Mouse (Mus musculus) liver, postnatal 0 days (tissue): ENCODE measurements around the gene Mgat3. TPM values are rescaled to one million over a fixed set of nuclear protein-coding genes. Genes with fewer than 3 reads are reported as not detected.

Source experiments
- ATAC-seq: fragments of 200-750 bp; cut with Nextera tagmentation; 2 replicates; pipeline ENCODE4 v1.8.0; 2017; ENCODE audit warnings: mild to moderate bottlenecking, moderate library complexity
- DNase-seq: peaks from one replicate; pipeline ENCODE4 v3.0.0-alpha.2; 2016
- H3K27ac ChIP-seq: fragments of 300-500 bp; sonication (generic); 2 replicates; pipeline ENCODE4 v1.5.1; 2014; ENCODE audit warnings: antibody characterized with exemption, moderate library complexity, mild to moderate bottlenecking, low read depth
- H3K27me3 ChIP-seq: fragments of 300-500 bp; sonication (generic); 2 replicates; pipeline ENCODE4 v1.6.1; 2014; ENCODE audit warnings: low read length, control low read depth, mixed read lengths; ENCODE audit not compliant: insufficient read depth
- H3K36me3 ChIP-seq: fragments of 300-500 bp; sonication (generic); replicated peaks from 2 replicates; pipeline ENCODE4 v1.6.1; 2014; ENCODE audit warnings: mild to moderate bottlenecking, control low read depth, low read length, moderate library complexity, mixed read lengths; ENCODE audit not compliant: insufficient read depth
- H3K4me1 ChIP-seq: fragments of 300-500 bp; sonication (generic); 2 replicates; pipeline ENCODE4 v1.6.1; 2014; ENCODE audit warnings: antibody characterized with exemption, mild to moderate bottlenecking, control low read depth; ENCODE audit not compliant: insufficient read depth
- H3K4me2 ChIP-seq: fragments of 300-500 bp; sonication (generic); 2 replicates; pipeline ENCODE4 v1.6.1; 2014; ENCODE audit warnings: low read depth, mild to moderate bottlenecking, low read length, moderate library complexity, mixed read lengths
- H3K4me3 ChIP-seq: fragments of 300-500 bp; sonication (generic); 2 replicates; pipeline ENCODE4 v1.5.1; 2014; ENCODE audit warnings: low read depth, low read length
- H3K9ac ChIP-seq: fragments of 300-500 bp; sonication (generic); replicated peaks from 2 replicates; pipeline ENCODE4 v1.6.1; 2014; ENCODE audit warnings: mild to moderate bottlenecking, moderate library complexity
- H3K9me3 ChIP-seq: fragments of 300-500 bp; sonication (generic); 2 replicates; pipeline ENCODE4 v1.6.1; 2016; ENCODE audit warnings: mild to moderate bottlenecking, control low read depth, low read length, mixed read lengths
- CTCF ChIP-seq: sonication (generic); IDR thresholded peaks from 2 replicates; pipeline ENCODE4 v1.5.1; 2016; ENCODE audit warnings: antibody characterized with exemption, low read depth
- EP300 ChIP-seq: IDR thresholded peaks from 2 replicates; pipeline ENCODE4 v1.6.1; 2016; ENCODE audit warnings: antibody characterized with exemption, low read depth, mild to moderate bottlenecking
- WGBS: fragments of 180-500 bp; shearing (Covaris S2); extraction: QIAGEN DNeasy Blood & Tissue Kit; methylation state at CpG from one replicate; pipeline ENCODE4 v1.1.7; 2014; ENCODE audit not compliant: insufficient replicate concordance; 5-methylcytosine and 5-hydroxymethylcytosine counted together
- polyA plus RNA-seq: library from polyadenylated mRNA; unstranded; fragments of >200 nt; fragmentation: Nextera tagmentation; extraction: Ambion mirVana; gene quantifications from 2 replicates; pipeline ENCODE4 v1.2.1, GENCODE M21; 2015

Gene Mgat3
- polyA plus RNA-seq, 1 experiment from 2014 or later = 0.12 TPM

GRCm38 (mm10) chr15:80208446-80208845 is 34.9 kb downstream of the Mgat3 start:
- 48% methylated on average over 4 of the region's 4 CpGs for WGBS
- no peak overlapping the region for H3K27ac ChIP-seq
- no peak overlapping the region for H3K4me2 ChIP-seq
- ATAC-seq = no peak
- no peaks in the 10 kb centered on the region for H3K4me1 ChIP-seq
- H3K4me3 ChIP-seq = no peak overlapping the region
- no peaks in the 10 kb centered on the region for H3K27me3 ChIP-seq
- H3K36me3 ChIP-seq = no peaks in the 10 kb centered on the region
- H3K9ac ChIP-seq = no peak overlapping the region
- no peak for DNase-seq
- no peaks in the 10 kb centered on the region for H3K9me3 ChIP-seq
- TF ChIP-seq CTCF = no peak
- TF ChIP-seq EP300 = no peak

GRCm38 (mm10) chr15:80213688-80214087 is 40.2 kb downstream of the Mgat3 start:
- Histone ChIP-seq H3K4me1 (no peaks in the 10 kb centered on the region), H3K9ac (no peak overlapping the region), H3K4me3 (no peak overlapping the region), H3K4me2 (no peak overlapping the region), H3K27ac (no peak overlapping the region), H3K9me3 (no peaks in the 10 kb centered on the region), H3K36me3 (no peaks in the 10 kb centered on the region), H3K27me3 (no peaks in the 10 kb centered on the region)
- TF ChIP-seq EP300 (no peak), CTCF (no peak)
- ATAC-seq (peak; percentile 23; the same call in 1 of the 2 replicates), DNase-seq (no peak)

GRCm38 (mm10) chr15:80215716-80216479 is 42.4 kb downstream of the Mgat3 start:
- H3K9me3 ChIP-seq = no peaks in the 10 kb centered on the region
- H3K4me1 ChIP-seq = peaks cover 11% of the 10 kb centered on the region
- no peak overlapping the region for H3K9ac ChIP-seq
- H3K27me3 ChIP-seq = no peaks in the 10 kb centered on the region
- TF ChIP-seq CTCF = peak; percentile 64
- TF ChIP-seq EP300 = no peak
- no peak overlapping the region for H3K27ac ChIP-seq
- ATAC-seq (no peak), DNase-seq (peak; percentile 56)
- H3K4me2 ChIP-seq = no peak overlapping the region
- H3K4me3 ChIP-seq = no peak overlapping the region
- WGBS = 19% methylated on average over 10 of the region's 10 CpGs
- no peaks in the 10 kb centered on the region for H3K36me3 ChIP-seq

- WGBS = 39% methylated on average over 9 of the region's 9 CpGs
- H3K4me1 ChIP-seq = peaks cover 11% of the 10 kb centered on the region
Measured at GRCm38 (mm10) chr15:80216480-80216820, 42.9 kb downstream of the Mgat3 start.

GRCm38 (mm10) chr15:80217476-80217875 is 44.0 kb downstream of the Mgat3 start:
- ATAC-seq = no peak
- H3K9ac ChIP-seq = no peak overlapping the region
- H3K4me3 ChIP-seq = no peak overlapping the region
- 81% methylated on average over 10 of the region's 10 CpGs for WGBS
- H3K27ac ChIP-seq = no peak overlapping the region
- H3K27me3 ChIP-seq = no peaks in the 10 kb centered on the region
- TF ChIP-seq CTCF = no peak
- TF ChIP-seq EP300 = no peak
- H3K36me3 ChIP-seq = no peaks in the 10 kb centered on the region
- H3K4me2 ChIP-seq = no peak overlapping the region
- DNase-seq = no peak
- H3K4me1 ChIP-seq = peaks cover 11% of the 10 kb centered on the region
- no peaks in the 10 kb centered on the region for H3K9me3 ChIP-seq

More at GRCm38 (mm10) chr15:80216480-80216820, 42.9 kb downstream of the Mgat3 start:
- no peak overlapping the region for H3K4me3 ChIP-seq
- no peak overlapping the region for H3K27ac ChIP-seq
- H3K9ac ChIP-seq = no peak overlapping the region
- DNase-seq = no peak
- no peak overlapping the region for H3K4me2 ChIP-seq
- H3K36me3 ChIP-seq = no peaks in the 10 kb centered on the region
- no peaks in the 10 kb centered on the region for H3K27me3 ChIP-seq
- no peak for TF ChIP-seq EP300
- TF ChIP-seq CTCF = no peak
- H3K9me3 ChIP-seq = no peaks in the 10 kb centered on the region
- no peak for ATAC-seq

- H3K9ac ChIP-seq = no peak overlapping the region
- peak overlapping the region; percentile 57 for H3K27ac ChIP-seq
- no peak overlapping the region for H3K4me3 ChIP-seq
- H3K27me3 ChIP-seq = no peaks in the 10 kb centered on the region
- H3K9me3 ChIP-seq = no peaks in the 10 kb centered on the region
- DNase-seq (peak; percentile 48), ATAC-seq (peak; percentile 56; the same call in 1 of the 2 replicates)
- no peak for TF ChIP-seq CTCF
- TF ChIP-seq EP300 = no peak
- H3K4me1 ChIP-seq = peaks cover 11% of the 10 kb centered on the region
- H3K36me3 ChIP-seq = no peaks in the 10 kb centered on the region
- peak overlapping the region; percentile 10 for H3K4me2 ChIP-seq
- WGBS = 17% methylated on average over 14 of the region's 14 CpGs
Measured at GRCm38 (mm10) chr15:80219211-80219610, 45.7 kb downstream of the Mgat3 start.
